Mouse (Mus musculus) forebrain, embryonic 15.5 days (tissue): ENCODE data around the gene Nav2. TPM values are rescaled to one million over a fixed set of nuclear protein-coding genes. Genes with fewer than 3 reads are reported as not detected.

Experiments
- ATAC-seq: fragments of 200-750 bp; cut with Nextera tagmentation; replicated peaks from 2 replicates; pipeline ENCODE4 v1.8.0; 2017; ENCODE audit warnings: mild to moderate bottlenecking, moderate TSS enrichment, moderate library complexity
- H3K27ac ChIP-seq: fragments of 300-500 bp; sonication (generic); replicated peaks from 2 replicates; pipeline ENCODE4 v1.5.1; 2015; ENCODE audit warnings: mild to moderate bottlenecking, inconsistent platforms
- H3K27me3 ChIP-seq: fragments of 300-500 bp; sonication (generic); 2 replicates; pipeline ENCODE4 v1.6.1; 2015; ENCODE audit warnings: inconsistent platforms
- H3K36me3 ChIP-seq: fragments of 300-500 bp; sonication (generic); 2 replicates; pipeline ENCODE4 v1.6.1; 2015; ENCODE audit warnings: mild to moderate bottlenecking, inconsistent platforms
- H3K4me1 ChIP-seq: fragments of 300-500 bp; sonication (generic); 2 replicates; pipeline ENCODE4 v1.6.1; 2015; ENCODE audit warnings: inconsistent platforms
- H3K4me2 ChIP-seq: fragments of 300-500 bp; sonication (generic); replicated peaks from 2 replicates; pipeline ENCODE4 v1.6.1; 2015; ENCODE audit warnings: mild to moderate bottlenecking, inconsistent platforms
- H3K4me3 ChIP-seq: fragments of 300-500 bp; sonication (generic); 2 replicates; pipeline ENCODE4 v1.5.1; 2015; ENCODE audit warnings: mild to moderate bottlenecking, inconsistent platforms
- H3K9ac ChIP-seq: fragments of 300-500 bp; sonication (generic); replicated peaks from 2 replicates; pipeline ENCODE4 v1.6.1; 2015; ENCODE audit warnings: mild to moderate bottlenecking, inconsistent platforms
- H3K9me3 ChIP-seq: fragments of 300-500 bp; sonication (generic); 2 replicates; pipeline ENCODE4 v1.6.1; 2016; ENCODE audit warnings: inconsistent platforms
- WGBS: fragments of 180-500 bp; shearing (Covaris S2); methylation state at CpG from one replicate; pipeline ENCODE4 v1.1.7; 2015; ENCODE audit warnings: mixed read lengths; 5-methylcytosine and 5-hydroxymethylcytosine counted together
- polyA plus RNA-seq: library from polyadenylated mRNA; unstranded; fragments of >200 nt; fragmentation: Nextera tagmentation; extraction: Ambion mirVana; gene quantifications from 2 replicates; pipeline ENCODE4 v1.2.1, GENCODE M21; 2015

Nav2 gene
- polyA plus RNA-seq, 1 experiment from 2014 or later = 27.3 TPM

DNA sequence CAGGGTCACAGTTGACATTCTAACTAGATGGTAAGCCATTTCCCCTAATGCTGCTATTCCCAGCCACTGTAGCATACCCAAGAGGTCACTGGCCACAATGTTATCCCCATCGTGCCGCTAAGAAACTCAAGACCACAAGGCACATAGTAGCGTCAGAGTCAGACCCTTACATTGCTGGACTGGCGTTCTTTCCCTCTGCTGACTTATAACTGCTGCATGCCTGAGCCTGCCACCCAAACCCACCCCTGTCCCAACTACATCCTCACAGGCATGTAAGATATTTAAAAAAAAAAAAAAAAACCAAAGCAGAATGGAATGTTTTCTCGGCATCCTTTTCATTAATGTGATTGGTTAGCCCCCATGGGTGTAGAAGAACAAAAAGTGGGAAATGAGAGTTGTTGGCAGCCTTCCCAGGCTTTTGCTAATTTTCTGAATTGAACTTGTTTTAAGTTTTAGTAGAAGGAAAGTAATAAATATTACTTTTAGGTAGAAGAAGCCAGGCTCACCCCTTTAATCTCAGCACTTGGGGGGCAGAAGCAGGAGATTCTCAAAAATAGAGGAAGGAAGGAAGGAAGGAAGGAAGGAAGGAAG lies 678.1 kb downstream of the Nav2 start:
- no peak for ATAC-seq
- H3K27ac ChIP-seq = no peak overlapping the region
- H3K4me2 ChIP-seq = no peak overlapping the region
- H3K4me3 ChIP-seq = no peak overlapping the region
- no peaks in the 10 kb centered on the region for H3K9me3 ChIP-seq
- H3K36me3 ChIP-seq = peaks cover 18% of the 10 kb centered on the region
- H3K9ac ChIP-seq = no peak overlapping the region
- H3K27me3 ChIP-seq = no peaks in the 10 kb centered on the region
- 55% methylated on average over 5 of the region's 5 CpGs for WGBS
- H3K4me1 ChIP-seq = no peaks in the 10 kb centered on the region

DNA sequence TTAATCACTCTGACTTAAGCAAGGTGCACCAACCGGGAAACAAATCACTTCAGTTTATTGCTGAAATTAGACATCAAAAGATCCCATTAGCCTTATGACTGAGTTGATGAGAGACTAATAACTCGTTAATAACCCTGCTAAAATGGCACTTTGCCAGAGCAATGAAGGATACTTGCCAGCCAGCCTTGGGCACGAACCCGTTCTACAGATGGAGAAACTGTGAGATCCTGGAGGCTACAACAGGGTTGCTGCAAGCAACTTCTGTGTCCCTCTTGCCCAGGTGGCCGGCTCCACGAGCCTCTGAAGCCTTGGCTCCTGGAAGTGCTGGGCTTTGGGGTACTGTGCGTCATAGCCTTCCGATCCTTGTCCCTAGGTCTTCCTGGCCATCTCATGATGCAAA lies 681.1 kb downstream of the Nav2 start:
- 75% methylated on average over 8 of the region's 8 CpGs for WGBS
- Histone ChIP-seq H3K4me3 (no peak overlapping the region), H3K9ac (no peak overlapping the region), H3K4me1 (no peaks in the 10 kb centered on the region), H3K36me3 (peaks cover 27% of the 10 kb centered on the region), H3K27me3 (no peaks in the 10 kb centered on the region), H3K9me3 (no peaks in the 10 kb centered on the region), H3K4me2 (no peak overlapping the region), H3K27ac (no peak overlapping the region)
- ATAC-seq = no peak

DNA sequence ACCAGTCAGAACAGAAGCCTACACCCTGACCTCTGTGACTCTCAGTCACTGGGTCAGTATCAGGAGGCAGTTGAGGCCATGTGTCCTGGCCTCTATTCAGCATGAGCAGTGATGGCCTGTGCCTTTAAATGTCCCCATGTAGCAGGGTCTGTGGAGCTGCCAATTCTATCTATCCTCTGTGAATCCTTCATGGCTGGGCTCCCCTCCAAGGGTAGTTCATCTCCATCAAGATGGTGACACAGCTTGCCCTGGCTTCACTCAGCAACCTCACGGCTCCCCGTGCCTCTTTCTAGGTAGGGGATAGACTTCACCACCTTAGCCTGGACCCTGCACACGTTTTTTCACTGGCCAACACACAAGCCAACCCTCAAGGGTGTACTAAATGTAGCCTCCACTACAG lies 689.3 kb downstream of the Nav2 start:
- Histone ChIP-seq H3K36me3 (peaks cover 22% of the 10 kb centered on the region; the same call in 1 of the 2 replicates), H3K9me3 (no peaks in the 10 kb centered on the region), H3K4me2 (no peak overlapping the region), H3K4me3 (no peak overlapping the region), H3K4me1 (no peaks in the 10 kb centered on the region), H3K9ac (no peak overlapping the region), H3K27ac (no peak overlapping the region), H3K27me3 (no peaks in the 10 kb centered on the region)
- 79% methylated on average over 3 of the region's 3 CpGs for WGBS
- no peak for ATAC-seq

- ATAC-seq = no peak
- H3K4me2 ChIP-seq = no peak overlapping the region
- H3K9ac ChIP-seq = no peak overlapping the region
- 95% methylated on average over 13 of the region's 13 CpGs for WGBS
- H3K4me1 ChIP-seq = no peaks in the 10 kb centered on the region
- no peak overlapping the region for H3K4me3 ChIP-seq
- H3K36me3 ChIP-seq = peaks cover 20% of the 10 kb centered on the region; the same call in 1 of the 2 replicates
- H3K27me3 ChIP-seq = no peaks in the 10 kb centered on the region
- H3K27ac ChIP-seq = no peak overlapping the region
- no peaks in the 10 kb centered on the region for H3K9me3 ChIP-seq
Measured at GRCm38 (mm10) chr7:49598225-49598624, 689.7 kb downstream of the Nav2 start.

DNA sequence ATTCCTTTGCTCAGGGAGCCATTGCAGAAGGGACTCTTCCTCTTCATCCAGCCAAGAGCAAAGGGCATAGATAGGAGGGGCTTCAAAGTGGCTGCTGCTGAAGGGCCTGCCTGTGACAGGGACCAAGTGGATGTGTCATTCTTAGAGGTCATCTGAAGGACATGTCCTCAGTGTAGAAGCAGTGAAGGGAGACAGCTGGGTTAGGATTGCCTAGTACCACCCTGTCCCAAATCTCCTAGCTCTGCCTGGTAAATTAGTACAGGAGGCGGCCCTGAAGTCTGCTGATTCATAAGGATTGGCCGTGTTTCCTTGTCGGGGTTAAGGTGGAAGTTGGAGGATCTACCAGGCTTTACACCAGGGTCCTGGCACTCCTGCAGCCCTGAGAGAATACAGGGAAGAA lies 691.4 kb downstream of the Nav2 start:
- peaks cover 11% of the 10 kb centered on the region; the same call in 1 of the 2 replicates for H3K36me3 ChIP-seq
- no peak overlapping the region for H3K9ac ChIP-seq
- no peak overlapping the region for H3K4me2 ChIP-seq
- H3K4me3 ChIP-seq = no peak overlapping the region
- no peaks in the 10 kb centered on the region for H3K27me3 ChIP-seq
- no peaks in the 10 kb centered on the region for H3K9me3 ChIP-seq
- no peak for ATAC-seq
- 96% methylated on average over 3 of the region's 3 CpGs for WGBS
- H3K4me1 ChIP-seq = no peaks in the 10 kb centered on the region
- no peak overlapping the region for H3K27ac ChIP-seq

GRCm38 (mm10) chr7:49601191-49601975 lies 692.9 kb downstream of the Nav2 start:
- H3K9ac ChIP-seq = no peak overlapping the region
- WGBS = 53% methylated on average over 13 of the region's 13 CpGs
- no peaks in the 10 kb centered on the region for H3K4me1 ChIP-seq
- H3K36me3 ChIP-seq = peaks cover 11% of the 10 kb centered on the region; the same call in 1 of the 2 replicates
- no peak overlapping the region for H3K4me2 ChIP-seq
- no peak overlapping the region for H3K4me3 ChIP-seq
- no peaks in the 10 kb centered on the region for H3K27me3 ChIP-seq
- ATAC-seq = peak; percentile 59; the same call in 1 of the 2 replicates
- no peak overlapping the region for H3K27ac ChIP-seq
- no peaks in the 10 kb centered on the region for H3K9me3 ChIP-seq

DNA sequence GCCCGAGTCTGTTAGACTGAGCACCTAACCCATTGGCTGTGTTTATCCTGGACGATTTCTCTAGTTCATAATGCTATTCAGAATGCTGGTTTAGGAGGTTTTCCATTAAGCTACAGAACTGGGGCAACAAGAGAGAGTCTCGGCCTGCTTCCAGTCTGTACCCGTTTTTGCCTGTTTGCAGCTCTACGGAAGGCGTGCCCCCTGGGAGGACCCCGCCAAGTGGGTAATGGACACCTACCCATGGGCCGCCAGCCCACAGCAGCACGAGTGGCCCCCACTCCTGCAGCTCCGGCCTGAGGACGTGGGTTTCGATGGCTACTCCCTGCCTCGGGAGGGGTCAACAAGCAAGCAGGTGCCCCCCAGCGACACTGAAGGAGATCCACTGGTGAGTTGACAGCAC lies 695.7 kb downstream of the Nav2 start:
- Histone ChIP-seq H3K27ac (no peak overlapping the region), H3K4me2 (no peak overlapping the region), H3K4me1 (no peaks in the 10 kb centered on the region), H3K9me3 (no peaks in the 10 kb centered on the region), H3K9ac (no peak overlapping the region), H3K4me3 (no peak overlapping the region), H3K27me3 (no peaks in the 10 kb centered on the region), H3K36me3 (peaks cover 3% of the 10 kb centered on the region; the same call in 1 of the 2 replicates)
- 91% methylated on average over 14 of the region's 14 CpGs for WGBS
- ATAC-seq = no peak

DNA sequence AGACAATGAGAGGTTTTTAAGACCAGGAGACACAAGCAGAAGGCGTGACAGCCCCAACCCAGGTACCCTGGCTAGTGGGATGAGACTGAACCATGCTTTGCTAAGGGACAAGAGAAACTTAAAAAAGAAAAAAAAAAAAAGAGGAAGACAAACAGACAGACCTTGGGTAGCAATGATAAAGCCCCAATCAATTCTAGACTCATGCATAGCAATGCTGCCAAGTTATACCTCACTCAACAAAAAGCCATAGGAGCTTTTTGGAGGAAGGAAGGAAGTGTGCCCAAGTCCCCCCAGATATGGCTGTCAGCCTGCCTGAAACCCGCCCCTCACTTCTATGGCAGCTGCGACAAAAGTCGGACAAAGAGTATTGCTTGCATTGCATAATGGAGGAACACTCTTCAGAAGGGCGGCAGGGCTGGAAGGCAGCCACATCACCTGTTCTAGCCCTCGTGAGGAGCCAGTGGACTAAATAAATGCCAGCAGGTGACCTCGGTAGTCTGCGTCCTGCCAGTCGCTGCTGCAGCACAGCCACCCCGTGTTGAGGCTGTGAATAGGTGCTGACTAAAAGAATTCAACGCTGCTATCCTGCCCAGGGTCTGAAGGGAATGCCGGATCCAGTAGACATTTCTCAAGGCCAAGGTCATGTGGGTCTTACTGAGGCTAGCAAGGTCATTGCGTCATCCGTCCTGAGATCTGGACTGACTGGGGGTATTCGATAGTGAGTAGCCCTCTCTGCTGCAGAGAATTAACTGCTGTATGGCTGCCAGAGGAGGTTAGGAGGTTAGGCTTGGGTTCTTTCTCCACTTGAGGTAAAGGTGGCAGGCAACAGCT lies 696.7 kb downstream of the Nav2 start:
- no peak for ATAC-seq

DNA sequence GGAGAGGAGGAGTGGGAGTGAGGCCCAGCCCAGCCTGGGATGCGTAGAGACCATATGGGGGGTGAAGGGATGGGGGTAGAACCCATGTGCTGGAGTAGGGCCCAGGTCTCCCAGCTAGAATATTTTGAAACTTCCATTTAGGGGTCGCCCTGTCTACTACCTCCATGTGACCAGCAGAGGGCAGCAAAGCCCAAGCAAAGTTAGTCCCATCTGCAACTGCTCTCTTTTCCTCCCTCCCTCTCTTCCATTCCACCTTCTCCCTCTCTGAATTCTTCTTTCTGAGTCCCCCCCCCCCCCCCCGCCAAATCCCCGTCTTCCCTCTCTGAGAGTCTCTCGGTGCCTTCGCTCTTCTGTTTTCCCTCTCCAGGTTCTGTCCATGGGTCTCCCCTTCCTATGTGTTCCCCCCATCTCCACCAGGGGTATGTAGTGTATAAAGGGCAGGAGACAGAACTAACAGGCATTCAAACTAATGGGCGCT lies 707.8 kb downstream of the Nav2 start:
- no peak overlapping the region for H3K27ac ChIP-seq
- peaks cover 46% of the 10 kb centered on the region for H3K27me3 ChIP-seq
- 11% methylated on average over 6 of the region's 7 CpGs for WGBS
- H3K36me3 ChIP-seq = no peaks in the 10 kb centered on the region
- peak; percentile 76 for ATAC-seq
- no peaks in the 10 kb centered on the region for H3K4me1 ChIP-seq
- no peak overlapping the region for H3K9ac ChIP-seq
- no peaks in the 10 kb centered on the region for H3K9me3 ChIP-seq
- no peak overlapping the region for H3K4me3 ChIP-seq
- H3K4me2 ChIP-seq = 0 out of 2 replicates have a peak overlapping the region, but pooled peaks have one; percentile 11

More for the DNA sequence above, 696.7 kb downstream of the Nav2 start:
- Histone ChIP-seq H3K36me3 (no peaks in the 10 kb centered on the region), H3K27me3 (no peaks in the 10 kb centered on the region; the same call in 1 of the 2 replicates), H3K4me1 (no peaks in the 10 kb centered on the region), H3K4me2 (no peak overlapping the region), H3K4me3 (no peak overlapping the region), H3K9ac (no peak overlapping the region), H3K9me3 (no peaks in the 10 kb centered on the region), H3K27ac (no peak overlapping the region)
- WGBS = 86% methylated on average over 15 of the region's 15 CpGs

GRCm38 (mm10) chr7:49617087-49617486 lies 708.6 kb downstream of the Nav2 start:
- no peak overlapping the region for H3K4me2 ChIP-seq
- H3K4me3 ChIP-seq = no peak overlapping the region
- ATAC-seq = no peak
- H3K9ac ChIP-seq = no peak overlapping the region
- 78% methylated on average over 4 of the region's 4 CpGs for WGBS
- no peaks in the 10 kb centered on the region for H3K36me3 ChIP-seq
- peaks cover 48% of the 10 kb centered on the region for H3K27me3 ChIP-seq
- no peak overlapping the region for H3K27ac ChIP-seq
- H3K4me1 ChIP-seq = no peaks in the 10 kb centered on the region
- no peaks in the 10 kb centered on the region for H3K9me3 ChIP-seq

DNA sequence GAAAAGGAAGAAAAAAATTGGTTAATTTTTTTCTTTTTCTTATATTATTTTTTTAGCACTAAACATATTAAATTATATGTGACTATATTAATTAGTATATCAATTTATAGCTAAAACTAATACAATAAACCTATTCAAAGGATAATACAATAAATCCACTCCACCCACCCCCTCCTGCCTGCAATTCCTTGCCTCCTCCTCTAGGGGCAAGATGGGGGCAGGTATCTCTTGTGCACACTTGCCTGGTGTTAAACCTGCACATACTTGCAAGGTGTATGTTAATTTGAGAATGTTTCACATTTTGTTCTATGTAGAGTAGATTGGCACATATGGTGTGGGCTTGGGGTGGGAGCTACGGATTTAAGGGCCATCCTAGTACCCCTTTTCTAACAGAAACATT lies 711.6 kb downstream of the Nav2 start:
- no peaks in the 10 kb centered on the region for H3K9me3 ChIP-seq
- WGBS = 88% methylated on average over 1 of the region's 1 CpGs
- H3K4me3 ChIP-seq = no peak overlapping the region
- no peak overlapping the region for H3K4me2 ChIP-seq
- no peak overlapping the region for H3K27ac ChIP-seq
- no peaks in the 10 kb centered on the region for H3K4me1 ChIP-seq
- H3K36me3 ChIP-seq = no peaks in the 10 kb centered on the region
- no peak for ATAC-seq
- H3K27me3 ChIP-seq = peaks cover 76% of the 10 kb centered on the region
- H3K9ac ChIP-seq = no peak overlapping the region

GRCm38 (mm10) chr7:49631885-49632284 lies 723.4 kb downstream of the Nav2 start:
- Histone ChIP-seq H3K9me3 (no peaks in the 10 kb centered on the region), H3K27ac (no peak overlapping the region), H3K4me1 (peaks cover 30% of the 10 kb centered on the region), H3K9ac (no peak overlapping the region), H3K4me2 (no peak overlapping the region), H3K4me3 (no peak overlapping the region), H3K36me3 (no peaks in the 10 kb centered on the region), H3K27me3 (peaks cover 93% of the 10 kb centered on the region)
- ATAC-seq = no peak
- 16% methylated on average over 9 of the region's 9 CpGs for WGBS
